Mouse (Mus musculus) bone marrow macrophage, adult 2 months (primary cell): Measurements from ENCODE around the gene Myo10.

Source experiments
- CTCF ChIP-seq: IDR thresholded peaks from 2 replicates; pipeline ENCODE4 v1.5.1; 2012; ENCODE audit warnings: low read depth, mild to moderate bottlenecking, low read length, moderate library complexity
- POLR2A ChIP-seq: IDR thresholded peaks from 2 replicates; pipeline ENCODE4 v1.6.1; 2012; ENCODE audit warnings: mild to moderate bottlenecking, low read depth, low read length, borderline replicate concordance

- TF ChIP-seq CTCF (no peak), POLR2A (no peak)
Observed at GRCm38 (mm10) chr15:25583361-25583760, 39.0 kb upstream of the Myo10 start.
